Mouse (Mus musculus) monocyte, adult 59 days (primary cell): ENCODE data around the gene Setd7. TPM values are rescaled to one million over a fixed set of nuclear protein-coding genes. Genes with fewer than 3 reads are reported as not detected.

Source experiments
- total RNA-seq, 2 experiments: library from RNA; stranded (reverse); gene quantifications; one replicate each; pipeline ENCODE4 v1.2.4; 2023

The Setd7 gene
- 10 to 100 TPM; 37.4 to 46.3 TPM for total RNA-seq

DNA sequence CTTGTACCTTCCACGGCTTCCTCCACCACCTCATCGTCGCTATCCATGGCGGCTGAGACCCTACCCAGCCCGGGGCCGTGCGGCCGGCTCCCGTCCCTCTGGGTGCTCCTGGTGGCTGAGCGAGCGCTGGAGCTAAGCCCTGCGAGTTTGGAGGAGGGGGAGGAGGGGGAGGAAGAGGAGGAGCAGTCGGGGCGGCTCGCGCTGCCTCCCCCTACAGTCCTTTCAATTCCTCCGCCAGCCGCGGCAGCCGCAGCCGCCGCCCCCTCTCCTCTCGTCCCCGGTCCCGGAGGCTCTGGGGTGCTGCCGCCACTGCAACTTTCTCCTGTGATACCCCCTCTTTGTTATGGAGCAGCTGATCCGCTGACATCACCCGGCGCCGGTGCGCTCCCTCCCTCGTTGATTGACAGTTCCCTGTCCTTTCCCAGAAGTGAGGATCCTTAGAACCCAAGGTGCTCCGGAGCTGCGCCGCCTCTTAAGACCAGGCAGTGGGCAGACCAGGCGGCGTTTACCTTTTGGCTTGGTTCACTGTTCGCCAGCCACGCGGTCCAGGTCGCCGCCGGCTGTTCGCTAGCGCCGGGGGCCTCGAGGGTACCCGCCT, at the start of gene Setd7:
Gene Setd7 (minus strand): TSS at position 369 of the 598 bp plus-strand sequence.

DNA sequence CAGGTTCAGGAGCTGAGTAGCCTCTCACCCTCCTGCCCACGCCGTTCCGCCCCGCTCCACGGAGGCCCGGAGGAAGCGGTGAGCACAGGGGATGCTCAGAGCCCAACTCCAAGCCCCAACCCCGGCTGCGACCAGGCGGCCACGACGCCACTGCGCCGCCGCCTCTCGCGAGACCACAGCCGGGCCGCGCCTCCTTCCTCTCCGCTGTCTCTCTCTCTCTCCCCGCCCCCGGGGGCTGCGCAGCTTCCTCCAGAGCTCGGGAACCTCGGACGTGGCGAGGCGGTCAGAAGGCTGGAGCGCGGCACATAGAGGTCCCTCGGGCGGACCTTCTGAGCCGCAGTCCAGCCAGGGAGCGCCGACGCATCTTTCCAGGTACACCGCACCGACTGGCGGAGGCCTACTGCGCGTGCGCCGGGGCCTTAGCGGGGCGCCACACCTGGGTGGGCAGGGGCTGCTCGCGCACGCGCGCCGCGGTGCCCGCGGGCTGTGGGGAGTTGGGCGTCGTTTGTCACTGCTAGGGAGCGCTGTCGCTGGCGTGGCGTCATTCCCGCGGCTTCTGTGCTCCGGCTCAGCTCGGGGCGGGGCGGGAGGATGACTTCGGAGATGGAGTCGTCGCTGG, 76.8 kb downstream of the Setd7 start, which contains the start of gene Rab33b:
Gene Rab33b (plus strand): TSS at position 180 of the 619 bp plus-strand sequence.

Other genes with a start within 250 kb of the Setd7 start
- 100 to 1,000 TPM in 1 of 2 experiments, 10 to 100 TPM in 1; 94.7 to 115 TPM for gene Elf2, start 220.2 kb downstream of the Setd7 start, total RNA-seq
- not detected for gene Mgarp, start 164.1 kb downstream of the Setd7 start, total RNA-seq
- gene Ndufc1, start 151.9 kb downstream of the Setd7 start, total RNA-seq = 10 to 100 TPM; 71.7 to 77.8 TPM
- 10 to 100 TPM; 59.7 to 60.7 TPM for gene Naa15, start 145.7 kb downstream of the Setd7 start, total RNA-seq
- 10 to 100 TPM; 27.2 to 28.1 TPM for gene Rab33b, start 77.0 kb downstream of the Setd7 start, total RNA-seq
- gene Mgst2, start 99.5 kb upstream of the Setd7 start, total RNA-seq = 1 to 10 TPM; 1.2 to 2.1 TPM